Mouse (Mus musculus) MEL (cell line): ENCODE data around the gene Fhad1.

Source experiments
- CTCF ChIP-seq, 3 experiments: IDR thresholded peaks in 2 of 3; conservative IDR thresholded peaks in 1 of 3; 2 replicates each; pipeline ENCODE4 v1.5.1; 2011 to 2012; ENCODE audit warnings: low read length in 3 of 3, low read depth in 2 of 3, mild to moderate bottlenecking in 2 of 3, improper control_type of control experiment in 1 of 3, inconsistent platforms in 1 of 3, mixed read lengths in 1 of 3, moderate library complexity in 1 of 3; ENCODE audit not compliant: control insufficient read depth in 1 of 3, insufficient read depth in 1 of 3, poor library complexity in 1 of 3, severe bottlenecking in 1 of 3
- JUND ChIP-seq: IDR thresholded peaks from 2 replicates; pipeline ENCODE4 v1.6.1; 2011; ENCODE audit warnings: low read depth, mild to moderate bottlenecking, improper control_type of control experiment, low read length
- MAFK ChIP-seq: IDR thresholded peaks from 2 replicates; pipeline ENCODE4 v1.6.1; 2011; ENCODE audit warnings: low read depth, mild to moderate bottlenecking, low read length, improper control_type of control experiment, borderline replicate concordance
- MXI1 ChIP-seq: IDR thresholded peaks from 2 replicates; pipeline ENCODE4 v1.6.1; 2011; ENCODE audit warnings: mild to moderate bottlenecking, low read depth, low read length, improper control_type of control experiment
- POLR2A ChIP-seq, 2 experiments: IDR thresholded peaks; 2 replicates each; pipeline ENCODE4 v1.6.1; 2011 to 2012; ENCODE audit warnings: low read length in 2 of 2, mild to moderate bottlenecking in 2 of 2, control low read depth in 1 of 2, improper control_type of control experiment in 1 of 2, low read depth in 1 of 2, moderate library complexity in 1 of 2; ENCODE audit not compliant: control insufficient read depth in 1 of 2, insufficient read depth in 1 of 2, poor library complexity in 1 of 2
- RAD21 ChIP-seq: IDR thresholded peaks from 2 replicates; pipeline ENCODE4 v1.6.1; 2011; ENCODE audit warnings: mild to moderate bottlenecking, low read depth, low read length, improper control_type of control experiment

- no peak for TF ChIP-seq JUND
- no peak for TF ChIP-seq MAFK
- no peak for TF ChIP-seq RAD21
- no peak for TF ChIP-seq MXI1
- no peak for TF ChIP-seq CTCF (IDR thresholded peaks at IDR 0.05 in 2 of 3, conservative IDR thresholded peaks at IDR 0.05 in 1 of 3; ENCODE audit: control insufficient read depth in 1 of 3, insufficient read depth in 1 of 3, low read depth in 2 of 3, low read length in 3 of 3, poor library complexity in 1 of 3, severe bottlenecking in 1 of 3)
- TF ChIP-seq POLR2A (IDR thresholded peaks at IDR 0.05; ENCODE audit: control insufficient read depth in 1 of 2, insufficient read depth in 1 of 2, low read depth in 1 of 2, low read length in 2 of 2, poor library complexity in 1 of 2) = no peak
Measured at GRCm38 (mm10) chr4:141957740-141958139, 57.1 kb downstream of the Fhad1 start.
